Mouse (Mus musculus) neural tube, embryonic 10.5 days (tissue): ENCODE measurements around the gene Gdf10.

ENCODE experiments used
- DNase-seq: peaks from one replicate; pipeline ENCODE4 v3.0.0-alpha.2; 2017; ENCODE audit warnings: low spot score; ENCODE audit errors: extremely low spot score

The Gdf10 gene

DNA sequence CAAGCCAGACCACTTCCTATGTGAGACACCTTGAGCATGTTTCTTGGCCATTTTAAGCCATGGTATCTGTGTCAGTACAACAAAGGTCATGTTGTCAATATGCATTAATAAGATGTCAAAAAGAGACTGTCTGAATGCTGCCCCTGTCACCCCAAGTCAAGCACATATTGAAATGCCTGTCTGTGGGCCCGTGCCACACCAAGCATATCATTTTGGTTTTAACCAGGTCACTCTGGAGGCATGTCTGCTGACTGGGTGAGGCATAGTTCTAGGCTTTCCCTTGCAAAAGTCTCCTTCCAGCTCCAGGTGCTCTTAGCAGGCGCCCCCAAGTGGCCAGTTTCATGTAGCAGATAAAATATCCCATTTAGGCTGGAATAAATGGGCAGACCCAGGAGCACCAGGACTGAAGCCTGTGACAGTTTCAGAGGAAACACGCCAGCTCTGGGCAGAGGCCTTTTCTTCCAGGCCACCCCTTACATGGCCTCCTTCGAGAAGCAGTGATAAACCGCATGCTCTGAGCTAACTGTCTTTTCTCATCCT lies 10.5 kb downstream of the Gdf10 start:
- DNase-seq: peak; percentile 69

- DNase-seq: peak; percentile 82
Measured at GRCm38 (mm10) chr14:33939117-33939516, 15.7 kb downstream of the Gdf10 start.

- DNase-seq: no peak
Measured at GRCm38 (mm10) chr14:33940739-33941138, 17.4 kb downstream of the Gdf10 start, which contains the start of gene Gdf2. Gdf2 (plus strand) TSS chr14:33941039.

GRCm38 (mm10) chr14:33942222-33942621 lies 18.8 kb downstream of the Gdf10 start:
- no peak for DNase-seq

GRCm38 (mm10) chr14:33946125-33946524 lies 22.7 kb downstream of the Gdf10 start:
- DNase-seq: no peak

- DNase-seq: no peak
Measured at GRCm38 (mm10) chr14:33952233-33952981, 29.0 kb downstream of the Gdf10 start.

GRCm38 (mm10) chr14:33953761-33954160 lies 30.4 kb downstream of the Gdf10 start, which contains the start of gene Rbp3:
Rbp3 (plus strand) TSS chr14:33954003.
- DNase-seq: no peak

- no peak for DNase-seq
Measured at GRCm38 (mm10) chr14:33956055-33956454, 32.7 kb downstream of the Gdf10 start.

- no peak for DNase-seq
Measured at GRCm38 (mm10) chr14:33958186-33958585, 34.8 kb downstream of the Gdf10 start.

GRCm38 (mm10) chr14:33958841-33959240 lies 35.5 kb downstream of the Gdf10 start:
- DNase-seq: no peak

- peak; percentile 42 for DNase-seq
Measured at GRCm38 (mm10) chr14:33959341-33959740, 36.0 kb downstream of the Gdf10 start.

GRCm38 (mm10) chr14:33965675-33966074 lies 42.3 kb downstream of the Gdf10 start:
- DNase-seq: no peak

DNA sequence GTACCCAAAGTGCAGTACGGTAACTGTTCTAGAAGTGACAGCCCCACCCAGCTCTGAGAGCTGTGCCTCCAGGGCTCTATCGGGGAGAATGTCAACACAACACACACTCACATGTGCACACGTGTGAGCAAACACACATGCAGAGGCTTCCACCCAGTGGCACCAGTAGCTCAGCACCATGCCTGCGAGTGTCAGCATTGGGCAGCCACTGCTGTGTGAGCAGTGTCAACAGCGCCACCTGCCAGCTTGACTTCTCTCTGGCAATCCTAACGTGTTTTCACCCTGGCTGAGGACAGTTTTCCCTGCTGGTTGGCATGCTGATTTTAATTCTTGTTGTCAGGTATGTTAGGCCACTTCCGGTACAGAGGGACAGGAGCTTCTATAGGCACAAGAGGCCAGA lies 49.3 kb downstream of the Gdf10 start:
- no peak for DNase-seq

- no peak for DNase-seq
Measured at GRCm38 (mm10) chr14:33974752-33975151, 51.4 kb downstream of the Gdf10 start.

DNA sequence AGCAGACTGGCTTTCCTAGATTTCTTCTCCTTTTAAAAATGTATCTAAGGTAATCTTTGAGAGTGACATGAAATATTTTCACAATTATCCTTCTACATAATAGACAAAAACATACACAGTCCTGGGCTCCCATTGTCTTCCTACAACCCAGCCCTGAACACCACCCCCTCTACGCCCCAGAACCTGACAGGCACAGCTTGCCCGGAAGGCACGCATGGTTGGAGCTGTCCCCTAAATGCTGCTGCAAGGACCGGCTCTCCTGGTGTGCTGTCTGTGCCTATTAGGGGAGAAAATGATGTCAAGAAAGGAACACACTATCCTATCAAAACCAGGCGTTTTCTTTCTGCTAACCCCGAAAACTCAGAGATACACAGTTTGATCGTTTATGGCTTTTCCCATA lies 54.4 kb downstream of the Gdf10 start:
- DNase-seq: no peak

GRCm38 (mm10) chr14:33978604-33979059 lies 55.2 kb downstream of the Gdf10 start, which contains the start of gene Zfp488:
Zfp488 (minus strand) TSS chr14:33978764.
- peak; percentile 41 for DNase-seq
